Mouse (Mus musculus) spleen, postnatal 4 days (tissue): ENCODE data around the gene Zcchc4.

Experiments
- DNase-seq, 2 experiments: peaks; one replicate each; pipeline ENCODE4 v3.0.0; 2022; ENCODE audit warnings: low spot score in 2 of 2

Gene Zcchc4

GRCm38 (mm10) chr5:52871986-52872385 is 96.8 kb downstream of the Zcchc4 start:
- DNase-seq, result no peak
